Mouse (Mus musculus) lung, adult 18-20 months (tissue): ENCODE measurements around the gene Rab40b.
A peak's percentile ranks its signal among the peaks of the same experiment; 100 is the strongest.

ENCODE experiments used
- DNase-seq, 2 experiments: peaks; one replicate each; pipeline ENCODE4 v3.0.0; 2022; ENCODE audit warnings: mixed read lengths in 2 of 2

The Rab40b gene

GRCm38 (mm10) chr11:121387750-121388553 is at the start of gene Rab40b:
Rab40b (minus strand) TSS chr11:121388251.
- peak; percentile 95 to 97 for DNase-seq

- DNase-seq: no peak
Observed at GRCm38 (mm10) chr11:121437236-121437635, 49.2 kb upstream of the Rab40b start.

DNA sequence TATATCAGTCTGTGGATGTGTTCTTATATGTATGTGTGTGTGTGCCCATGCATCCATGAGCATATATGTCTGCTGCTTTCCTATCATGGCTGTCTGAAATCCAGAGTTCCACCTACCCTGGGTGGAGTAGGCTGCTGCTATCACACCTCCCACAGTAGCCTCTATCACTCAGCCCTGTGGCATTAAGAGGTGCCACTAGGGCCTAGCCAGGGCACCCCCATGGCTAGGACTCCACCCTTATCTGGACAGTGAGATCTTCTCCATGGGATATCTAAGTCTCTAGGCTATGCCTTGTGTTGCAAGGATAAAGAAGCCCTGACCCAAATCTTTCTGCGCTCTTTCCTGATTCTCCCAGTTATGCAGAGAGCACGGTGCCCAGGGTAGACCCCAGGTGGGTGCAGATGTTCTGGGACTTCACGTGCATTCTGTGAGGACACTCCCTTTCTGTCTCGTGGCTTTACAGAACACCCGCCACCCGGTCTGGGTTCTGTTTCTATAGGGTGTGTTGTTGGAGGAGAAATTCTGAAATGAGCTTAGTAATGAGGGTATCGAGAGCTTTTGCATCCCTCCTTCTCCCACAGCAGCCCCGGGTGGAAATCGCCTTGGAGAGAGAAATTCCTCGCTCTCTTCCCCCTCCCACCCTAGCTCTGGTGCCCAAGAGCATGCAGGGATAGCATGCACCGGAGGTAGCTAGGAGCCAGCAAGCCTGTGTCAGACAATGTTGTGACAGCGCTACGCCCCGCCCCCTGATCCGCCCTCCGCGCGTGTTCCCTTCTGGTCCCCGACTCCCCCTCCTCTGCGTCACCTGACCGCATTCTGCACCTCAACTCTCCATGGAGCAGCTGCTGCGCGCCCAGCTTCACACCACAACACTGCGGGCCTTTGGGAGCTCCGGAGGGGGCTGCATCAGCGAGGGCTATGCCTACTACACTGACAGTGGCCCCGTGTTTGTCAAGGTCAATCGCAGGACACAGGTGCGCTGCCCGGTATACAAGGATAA is 46.4 kb upstream of the Rab40b start, which contains the start of gene Fn3k:
TSS of gene Fn3k (plus strand) at position 758 of the 1,000 bp plus-strand sequence.
- DNase-seq: peak; percentile 93 to 95

DNA sequence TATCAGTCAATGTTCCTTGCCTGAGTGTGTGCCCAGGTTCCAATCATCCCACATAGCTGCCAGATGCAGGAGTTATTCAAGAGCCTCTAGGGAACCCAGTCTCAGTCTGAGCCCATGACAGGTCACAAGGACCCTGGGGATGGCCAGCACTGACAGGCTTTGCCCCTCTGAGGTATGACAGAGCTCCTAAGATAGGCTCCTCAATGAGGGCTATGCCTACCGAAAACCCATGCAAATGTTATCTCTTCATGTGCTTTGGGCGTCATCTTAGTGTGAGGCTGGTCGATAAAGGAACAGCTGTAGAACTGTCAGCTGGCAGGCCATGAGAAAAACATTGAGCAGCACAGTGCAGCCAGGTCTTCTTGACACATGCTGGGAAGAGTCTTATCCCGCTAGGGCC is 45.3 kb upstream of the Rab40b start:
- DNase-seq: no peak

- peak in 1 of 2 experiments; percentile 26 for DNase-seq
Observed at GRCm38 (mm10) chr11:121421553-121422173, 33.6 kb upstream of the Rab40b start.

- DNase-seq: peak; percentile 100
Observed at GRCm38 (mm10) chr11:121420830-121421552, 32.9 kb upstream of the Rab40b start, which contains the start of gene Fn3krp. Fn3krp (plus strand) TSS chr11:121421401.

- DNase-seq: no peak
Observed at GRCm38 (mm10) chr11:121420379-121420778, 32.3 kb upstream of the Rab40b start.

GRCm38 (mm10) chr11:121418932-121419331 is 30.9 kb upstream of the Rab40b start:
- no peak for DNase-seq

GRCm38 (mm10) chr11:121417971-121418370 is 29.9 kb upstream of the Rab40b start:
- DNase-seq: no peak

DNA sequence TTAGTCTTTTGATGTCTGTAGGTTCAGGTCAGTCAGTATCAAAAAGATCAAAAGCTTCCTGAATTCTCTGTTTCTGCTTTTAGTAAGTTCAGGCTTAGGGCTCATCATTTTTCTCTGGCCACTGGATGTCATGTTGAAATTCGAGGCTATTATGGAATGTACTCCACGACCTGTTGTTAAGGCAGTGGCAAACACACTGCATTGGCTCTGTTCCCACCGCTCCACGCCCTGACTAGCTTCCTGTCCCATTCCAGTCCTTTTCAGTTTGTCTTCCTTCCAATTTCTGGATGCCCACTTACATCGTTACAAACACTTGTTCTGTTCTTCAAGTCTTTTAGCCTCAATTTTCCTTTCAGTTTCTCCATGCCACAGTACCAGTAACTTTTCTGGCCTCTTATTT is 27.3 kb upstream of the Rab40b start:
- DNase-seq: peak; percentile 17 to 48

DNA sequence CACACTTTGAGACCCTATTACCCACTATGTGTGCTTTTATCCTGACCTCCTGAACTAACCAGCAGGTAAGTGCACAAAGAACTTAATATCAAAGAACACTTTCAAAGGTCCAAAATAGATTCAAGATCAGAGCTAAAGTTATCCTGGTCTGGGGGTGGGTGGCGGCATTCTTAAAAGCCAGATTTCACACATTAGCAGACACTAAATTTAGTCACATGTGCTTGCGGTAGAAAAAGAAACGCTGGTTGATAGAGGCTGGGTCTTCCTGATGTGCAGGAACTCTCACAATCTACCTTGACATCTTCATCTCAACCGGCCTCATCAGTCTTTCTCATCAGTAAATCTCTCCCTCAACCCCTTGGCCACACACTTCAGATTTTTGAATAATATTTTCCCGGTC is 26.7 kb upstream of the Rab40b start:
- no peak for DNase-seq

DNA sequence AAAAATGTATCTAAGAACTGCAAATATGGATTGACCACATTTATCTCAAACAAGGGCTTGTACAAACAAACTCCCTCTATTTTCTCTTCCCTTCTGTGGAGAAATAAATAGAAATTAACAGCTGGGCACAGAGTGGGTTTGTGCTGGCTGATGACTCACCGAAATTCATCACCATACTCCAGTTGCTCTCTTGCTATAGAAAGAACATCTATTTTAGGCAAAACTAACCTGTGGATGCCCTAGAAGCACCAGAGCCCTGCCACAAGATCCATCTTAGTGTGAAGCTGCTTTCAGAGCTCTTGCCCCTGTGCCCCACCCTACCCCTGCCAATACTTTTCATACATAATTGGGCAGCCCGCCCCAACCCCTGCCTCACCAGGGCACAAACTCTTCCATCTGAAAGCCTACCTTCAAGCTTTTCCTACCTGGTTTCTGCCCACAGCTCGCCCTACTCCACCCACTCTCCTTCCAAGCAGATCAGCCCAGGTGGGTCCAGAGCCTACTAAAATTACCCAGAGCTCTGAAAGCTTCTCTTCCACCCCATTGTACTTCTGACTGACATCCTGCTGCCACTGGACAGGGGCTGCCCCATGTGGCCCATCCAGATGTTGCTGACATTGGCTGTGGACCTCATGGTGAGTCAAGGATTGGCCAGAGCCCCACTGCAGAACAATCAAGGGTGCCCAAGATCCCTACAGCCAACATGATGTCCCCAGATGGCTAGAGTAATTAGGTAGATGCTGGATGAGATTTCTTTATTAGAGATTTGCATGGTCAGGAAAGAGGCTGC is 19.5 kb upstream of the Rab40b start:
- DNase-seq: no peak

DNA sequence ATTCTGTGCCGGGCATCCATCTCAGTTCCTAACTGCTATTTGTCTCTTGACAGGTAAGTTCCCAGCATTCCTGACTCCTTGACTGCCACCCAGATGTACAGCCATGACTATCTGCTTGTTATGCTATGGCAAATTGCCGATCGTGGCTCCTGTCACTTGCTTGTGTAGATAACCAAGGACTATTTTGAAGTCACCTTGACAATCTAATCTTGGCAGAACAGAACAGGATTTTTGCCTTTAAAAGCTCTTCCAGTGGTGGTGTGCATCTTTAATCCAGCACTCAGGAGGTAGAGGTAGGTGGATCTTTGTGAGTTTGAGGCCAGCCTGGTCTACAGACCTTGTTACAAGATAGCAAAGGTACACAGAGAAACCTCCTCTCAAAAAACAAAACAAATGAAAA is 4.4 kb upstream of the Rab40b start:
- DNase-seq: no peak

GRCm38 (mm10) chr11:121390793-121391192 is 2.7 kb upstream of the Rab40b start:
- DNase-seq: no peak

DNA sequence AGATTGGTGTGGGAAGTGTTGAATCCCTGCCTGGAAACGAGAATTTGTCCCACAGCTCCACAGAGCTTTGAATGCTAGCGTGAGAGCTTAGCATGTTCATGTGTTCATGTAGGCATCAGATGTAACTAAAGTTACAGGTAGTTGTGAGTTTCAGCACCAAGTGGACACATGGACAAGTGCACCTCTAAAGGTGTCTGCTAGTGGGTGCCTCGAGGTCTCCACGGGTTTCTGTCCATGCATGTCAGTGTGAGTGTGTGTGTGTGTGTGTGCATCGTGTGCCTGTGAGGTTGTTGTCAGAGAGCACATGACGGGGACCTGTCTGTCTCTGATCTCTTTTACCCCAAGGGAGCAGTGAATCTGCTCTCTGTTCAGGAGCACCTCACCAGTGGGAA is 499 bp upstream of the Rab40b start:
- DNase-seq: no peak

DNA sequence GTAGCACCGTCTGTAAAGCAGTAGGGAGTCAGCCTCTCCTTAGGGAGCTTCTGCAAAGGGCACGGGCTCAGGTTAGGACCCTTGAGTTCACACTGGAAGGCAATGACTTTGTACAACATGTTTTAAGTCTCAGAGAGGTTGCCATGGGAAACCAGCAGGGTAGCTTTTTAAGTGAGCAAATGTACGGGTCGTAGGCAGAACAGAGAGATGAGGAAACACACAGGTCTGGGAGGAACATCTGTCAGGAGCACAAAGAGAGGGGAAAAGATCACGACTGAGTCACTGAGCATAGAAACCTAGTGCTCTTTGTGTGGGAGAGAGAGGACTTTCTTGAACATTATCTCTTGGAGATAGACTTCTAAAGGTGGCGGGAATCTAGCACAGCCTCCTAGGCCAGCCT is 7.8 kb downstream of the Rab40b start:
- no peak for DNase-seq

DNA sequence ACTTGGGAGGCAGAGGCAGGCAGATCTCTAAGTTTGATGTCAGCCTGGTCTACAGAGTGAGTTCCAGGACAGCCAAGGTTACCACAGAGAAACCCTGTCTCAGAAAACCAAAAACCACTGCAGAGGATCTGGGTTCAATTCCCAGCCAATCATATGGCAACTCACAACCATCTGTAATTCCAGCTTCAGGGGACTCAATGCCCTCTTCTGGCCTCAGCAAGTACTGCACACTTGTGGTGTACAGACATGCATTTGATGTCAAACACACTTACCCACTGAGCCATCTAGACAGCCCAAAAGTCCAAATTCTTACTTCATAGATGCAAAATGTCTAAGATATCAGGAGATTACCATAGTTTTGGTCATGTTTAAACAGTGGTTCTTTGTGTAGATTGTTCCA is 9.4 kb downstream of the Rab40b start:
- DNase-seq: no peak

DNA sequence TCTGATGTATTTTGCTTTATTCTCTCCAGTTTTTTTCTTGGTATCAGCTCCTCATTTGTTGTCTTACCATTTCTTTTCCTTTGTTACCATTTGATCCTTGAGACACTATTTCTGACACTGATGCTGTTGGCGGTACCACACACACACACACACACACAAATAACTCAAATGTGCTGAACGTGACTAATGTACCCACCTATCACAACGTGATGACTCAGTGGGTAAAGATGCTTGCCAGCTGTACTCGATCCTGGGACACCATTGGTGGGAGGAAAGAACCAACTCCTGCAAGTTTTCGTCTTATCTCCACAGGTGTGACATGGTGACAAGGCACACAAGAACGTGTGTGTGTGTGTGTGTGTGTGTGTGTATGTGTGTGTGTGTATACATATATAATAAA is 14.7 kb downstream of the Rab40b start:
- no peak for DNase-seq

DNA sequence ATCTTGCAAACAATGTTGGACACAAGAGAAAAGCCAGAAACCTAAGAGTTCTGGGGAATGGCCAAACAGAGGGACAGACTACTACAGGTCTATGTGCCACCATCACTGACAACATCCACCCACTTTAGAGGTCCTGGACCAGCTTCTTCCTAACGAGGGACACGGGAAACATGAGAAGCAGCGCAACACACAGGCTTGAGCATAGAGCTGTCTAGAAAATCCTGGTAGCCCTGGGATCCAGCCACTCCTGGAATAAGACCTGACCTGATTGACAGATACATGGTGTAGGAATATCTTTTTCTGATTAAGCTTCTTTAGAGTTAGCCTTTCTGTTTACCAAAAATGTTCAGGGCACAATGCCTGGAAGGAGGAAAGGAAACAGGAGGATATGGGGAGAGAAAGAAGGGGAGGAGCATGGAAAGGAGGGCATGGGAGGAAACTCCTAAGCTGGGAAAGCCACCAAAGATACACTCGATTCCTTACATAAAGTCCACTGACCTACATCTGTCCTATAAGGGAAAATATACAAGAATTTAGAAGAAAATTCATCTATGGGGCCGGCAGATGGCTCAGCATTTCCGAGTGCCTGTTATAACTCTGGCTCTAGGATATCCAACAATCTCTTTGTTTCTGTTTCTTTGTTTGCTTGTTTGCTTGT is 17.6 kb downstream of the Rab40b start:
- DNase-seq: no peak

DNA sequence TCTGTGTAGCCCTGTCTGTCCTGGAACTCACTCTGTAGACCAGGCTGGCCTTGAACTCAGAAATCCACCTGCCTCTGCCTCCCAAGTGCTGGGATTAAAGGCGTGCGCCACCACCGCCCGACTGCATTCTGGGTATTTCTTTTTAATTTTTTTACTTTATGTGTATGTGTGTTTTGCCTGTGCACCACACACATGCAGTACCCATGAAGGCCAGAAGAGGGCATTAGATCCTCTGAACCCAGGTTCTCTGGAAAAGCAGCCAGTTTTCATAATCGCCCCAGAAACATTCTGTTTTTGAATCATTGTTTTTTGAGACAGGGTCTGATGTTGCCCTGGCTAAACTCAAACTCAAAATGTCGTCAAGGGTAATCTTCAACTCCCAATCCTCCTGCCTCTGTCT is 18.4 kb downstream of the Rab40b start:
- peak in 1 of 2 experiments; percentile 13 for DNase-seq

DNA sequence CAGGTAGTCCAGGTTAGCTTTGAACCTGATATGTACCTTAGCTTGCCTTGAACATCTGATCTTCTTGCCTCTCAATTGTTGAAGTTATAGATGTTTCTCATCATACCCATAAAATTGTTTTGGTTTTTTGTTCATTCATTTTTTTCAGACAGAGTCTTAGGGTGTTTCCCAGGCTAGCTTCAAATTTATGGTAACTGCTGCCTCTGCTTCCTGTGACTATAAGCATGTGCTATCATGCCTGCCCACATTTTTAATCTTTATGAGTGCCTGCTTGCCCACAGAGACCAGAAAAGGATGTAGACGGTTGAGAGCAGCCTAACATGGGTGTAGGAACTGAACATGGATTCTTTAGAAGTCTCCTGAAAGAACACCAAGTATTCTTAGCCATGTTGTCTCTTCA is 19.3 kb downstream of the Rab40b start:
- no peak for DNase-seq
